Mouse (Mus musculus): ENCODE measurements around the gene Atp5h.

- TF ChIP-seq CTCF (IDR thresholded peaks at IDR 0.05; ENCODE audit: low read depth) (no peak), EP300 (IDR thresholded peaks at IDR 0.05; ENCODE audit: low read depth) (no peak)
Measured at GRCm38 (mm10) chr11:115383701-115384474, 35.9 kb downstream of the Atp5h start.
